Mouse (Mus musculus) limb, embryonic 11.5 days (tissue): ENCODE data around the gene Mag. TPM values are rescaled to one million over a fixed set of nuclear protein-coding genes. Genes with fewer than 3 reads are reported as not detected.

Source experiments
- ATAC-seq: fragments of 200-750 bp; cut with Nextera tagmentation; 2 replicates; pipeline ENCODE4 v1.8.0; 2017; ENCODE audit warnings: low read depth; ENCODE audit not compliant: insufficient number of reproducible peaks, low FRiP score, low TSS enrichment
- DNase-seq: peaks from one replicate; pipeline ENCODE4 v3.0.0-alpha.2; 2015; ENCODE audit warnings: low spot score
- H3K27ac ChIP-seq: fragments of 300-500 bp; sonication (generic); replicated peaks from 2 replicates; pipeline ENCODE4 v1.5.1; 2014; ENCODE audit warnings: low read depth, mild to moderate bottlenecking, low read length
- H3K27me3 ChIP-seq: fragments of 300-500 bp; sonication (generic); 2 replicates; pipeline ENCODE4 v1.6.1; 2014; ENCODE audit warnings: mild to moderate bottlenecking, low read length, mixed read lengths; ENCODE audit not compliant: control insufficient read depth, insufficient read depth
- H3K36me3 ChIP-seq: fragments of 300-500 bp; sonication (generic); 2 replicates; pipeline ENCODE4 v1.6.1; 2014; ENCODE audit warnings: mild to moderate bottlenecking, low read length, moderate library complexity, mixed read lengths; ENCODE audit not compliant: control insufficient read depth, insufficient read depth
- H3K4me1 ChIP-seq: fragments of 300-500 bp; sonication (generic); 2 replicates; pipeline ENCODE4 v1.6.1; 2014; ENCODE audit warnings: low read length, mixed read lengths; ENCODE audit not compliant: control insufficient read depth, insufficient read depth
- H3K4me2 ChIP-seq: fragments of 300-500 bp; sonication (generic); 2 replicates; pipeline ENCODE4 v1.6.1; 2014; ENCODE audit warnings: low read depth, mild to moderate bottlenecking, moderate library complexity; ENCODE audit not compliant: severe bottlenecking
- H3K4me3 ChIP-seq: fragments of 300-500 bp; sonication (generic); 2 replicates; pipeline ENCODE4 v1.5.1; 2014; ENCODE audit warnings: low read depth, low read length
- H3K9ac ChIP-seq: fragments of 300-500 bp; sonication (generic); 2 replicates; pipeline ENCODE4 v1.6.1; 2014; ENCODE audit warnings: mild to moderate bottlenecking, low read length
- H3K9me3 ChIP-seq: fragments of 300-500 bp; sonication (generic); 2 replicates; pipeline ENCODE4 v1.6.1; 2016; ENCODE audit warnings: low read length; ENCODE audit not compliant: control insufficient read depth
- WGBS: fragments of 180-500 bp; shearing (Covaris S2); extraction: QIAGEN DNeasy Blood & Tissue Kit; methylation state at CpG from one replicate; pipeline ENCODE4 v1.1.7; 2014; 5-methylcytosine and 5-hydroxymethylcytosine counted together
- polyA plus RNA-seq: library from polyadenylated mRNA; unstranded; fragments of >200 nt; fragmentation: Nextera tagmentation; extraction: Ambion mirVana; gene quantifications from 2 replicates; pipeline ENCODE4 v1.2.1, GENCODE M21; 2014

Gene Mag
- polyA plus RNA-seq, result 0.21 and 0.27 TPM in 2 replicates

DNA sequence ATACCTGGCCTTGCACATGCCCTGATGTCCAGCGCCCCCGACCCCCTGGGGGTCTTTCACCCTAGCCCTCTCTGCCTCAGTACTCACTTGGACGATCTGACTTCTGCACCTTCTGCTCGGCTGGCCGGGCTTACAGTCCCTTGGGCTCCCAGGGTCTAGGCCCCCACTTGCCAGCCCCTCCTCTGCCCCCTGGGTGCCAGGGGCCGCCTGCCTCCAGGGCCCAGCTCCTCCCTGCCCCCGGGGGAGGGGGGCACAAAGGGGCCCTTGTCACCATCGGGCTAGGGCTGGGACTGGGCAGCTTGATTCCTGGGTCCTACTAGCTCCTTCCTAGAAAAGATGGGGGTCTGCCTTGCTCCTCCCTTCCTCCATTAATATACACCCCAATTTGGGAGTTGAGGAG is at the start of gene Mag:
Mag (minus strand) TSS at position 142 of the 400 bp plus-strand sequence.
- H3K4me3 ChIP-seq, result no peak within 1 kb of the TSS
- 73% methylated on average over 8 of the region's 8 CpGs for WGBS
- no peak within 1 kb of the TSS for H3K4me2 ChIP-seq
- no peak for ATAC-seq
- no peaks in the 10 kb centered on the region for H3K36me3 ChIP-seq
- no peaks in the 10 kb centered on the region for H3K9me3 ChIP-seq
- DNase-seq, result no peak
- no peaks in the 10 kb centered on the region for H3K27me3 ChIP-seq
- H3K27ac ChIP-seq, result no peak within 1 kb of the TSS
- no peak within 1 kb of the TSS for H3K9ac ChIP-seq
- H3K4me1 ChIP-seq, result no peaks in the 10 kb centered on the region

DNA sequence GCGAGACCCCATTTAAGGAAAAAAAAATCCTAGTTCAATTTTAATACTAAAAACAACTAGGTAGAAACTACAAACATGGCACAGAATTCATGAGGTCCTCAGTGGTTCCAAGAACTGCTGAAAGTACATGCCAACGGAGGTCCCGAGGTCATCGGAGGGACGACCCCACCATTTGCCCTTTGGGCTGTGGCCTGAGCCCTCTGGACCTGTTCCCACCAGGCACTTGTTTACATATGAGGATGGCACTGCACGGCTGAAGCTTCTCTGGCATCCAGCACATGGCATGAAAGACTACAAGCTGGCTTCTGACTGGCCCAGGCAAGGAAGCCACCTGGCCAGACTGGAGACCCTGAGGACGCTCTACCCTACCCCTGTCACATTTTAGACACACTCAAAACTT is 49.7 kb upstream of the Mag start:
- DNase-seq, result no peak
- Histone ChIP-seq H3K4me1 (no peaks in the 10 kb centered on the region), H3K9ac (no peak overlapping the region), H3K27ac (no peak overlapping the region), H3K36me3 (no peaks in the 10 kb centered on the region), H3K27me3 (no peaks in the 10 kb centered on the region), H3K9me3 (no peaks in the 10 kb centered on the region; the same call in 1 of the 2 replicates), H3K4me3 (no peak overlapping the region), H3K4me2 (no peak overlapping the region)
- ATAC-seq, result no peak
- 85% methylated on average over 7 of the region's 7 CpGs for WGBS

- Histone ChIP-seq H3K4me3 (no peak overlapping the region), H3K9me3 (no peaks in the 10 kb centered on the region; the same call in 1 of the 2 replicates), H3K27me3 (no peaks in the 10 kb centered on the region), H3K36me3 (no peaks in the 10 kb centered on the region), H3K4me2 (no peak overlapping the region), H3K9ac (no peak overlapping the region), H3K4me1 (peaks cover 3% of the 10 kb centered on the region; the same call in 1 of the 2 replicates), H3K27ac (no peak overlapping the region)
- ATAC-seq (no peak), DNase-seq (no peak)
- WGBS, result 87% methylated on average over 5 of the region's 5 CpGs
Measured at GRCm38 (mm10) chr7:30962862-30963261, 48.2 kb upstream of the Mag start.

GRCm38 (mm10) chr7:30959786-30960349 is 45.2 kb upstream of the Mag start:
- no peaks in the 10 kb centered on the region for H3K27me3 ChIP-seq
- no peak overlapping the region for H3K4me3 ChIP-seq
- no peak overlapping the region for H3K27ac ChIP-seq
- no peak for ATAC-seq
- H3K9me3 ChIP-seq, result no peaks in the 10 kb centered on the region; the same call in 1 of the 2 replicates
- no peaks in the 10 kb centered on the region for H3K36me3 ChIP-seq
- no peak overlapping the region for H3K4me2 ChIP-seq
- H3K9ac ChIP-seq, result no peak overlapping the region
- 92% methylated on average over 6 of the region's 6 CpGs for WGBS
- no peak for DNase-seq
- H3K4me1 ChIP-seq, result peaks cover 3% of the 10 kb centered on the region; the same call in 1 of the 2 replicates

- H3K27me3 ChIP-seq, result no peaks in the 10 kb centered on the region
- H3K9ac ChIP-seq, result no peak overlapping the region
- 97% methylated on average over 9 of the region's 9 CpGs for WGBS
- H3K9me3 ChIP-seq, result no peaks in the 10 kb centered on the region; the same call in 1 of the 2 replicates
- H3K4me2 ChIP-seq, result no peak overlapping the region
- peaks cover 3% of the 10 kb centered on the region; the same call in 1 of the 2 replicates for H3K4me1 ChIP-seq
- no peak overlapping the region for H3K27ac ChIP-seq
- no peak for ATAC-seq
- no peak for DNase-seq
- H3K36me3 ChIP-seq, result peaks cover 3% of the 10 kb centered on the region; the same call in 1 of the 2 replicates
- H3K4me3 ChIP-seq, result no peak overlapping the region
Measured at GRCm38 (mm10) chr7:30958866-30959487, 44.3 kb upstream of the Mag start.

DNA sequence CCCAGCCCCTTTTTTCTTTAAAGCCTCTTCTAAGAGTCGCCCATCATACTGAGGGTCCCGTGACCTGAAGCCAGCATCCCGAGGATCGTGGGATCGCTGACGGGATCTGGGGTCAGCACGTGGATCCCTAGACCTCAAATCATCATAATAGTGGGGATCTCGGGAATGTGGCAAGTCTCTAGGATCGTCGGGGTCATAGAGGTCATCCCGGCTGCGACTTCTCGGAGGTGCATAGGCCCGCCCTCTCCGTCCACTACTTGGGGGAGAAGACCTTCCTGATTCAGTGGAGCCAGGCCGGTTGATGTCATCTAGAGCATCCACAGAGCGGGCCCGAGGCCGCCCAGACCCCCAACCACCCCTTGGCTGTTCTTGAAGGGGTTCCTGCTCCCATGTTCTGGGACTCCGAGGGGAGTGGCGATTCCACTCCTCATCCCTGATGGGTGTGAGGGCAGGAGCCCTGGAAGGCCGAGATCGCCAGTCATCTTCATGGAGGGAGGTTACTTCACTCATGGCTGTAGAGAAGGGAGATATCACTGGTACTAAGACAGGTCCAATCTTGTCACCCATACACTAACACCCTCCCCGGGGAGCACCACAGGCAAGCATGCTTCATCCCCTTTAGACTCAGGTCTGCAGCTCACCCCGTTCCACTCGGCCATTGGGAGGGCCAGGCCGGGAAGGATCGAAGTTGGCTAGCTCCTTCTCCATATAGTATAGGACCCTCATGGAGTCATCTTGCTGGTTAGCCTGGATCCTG is 43.6 kb upstream of the Mag start:
- H3K4me3 ChIP-seq, result peak overlapping the region; percentile 83
- H3K36me3 ChIP-seq, result peaks cover 7% of the 10 kb centered on the region; the same call in 1 of the 2 replicates
- WGBS, result 75% methylated on average over 28 of the region's 28 CpGs
- peak overlapping the region; percentile 91 for H3K4me2 ChIP-seq
- no peaks in the 10 kb centered on the region for H3K27me3 ChIP-seq
- H3K9ac ChIP-seq, result peak overlapping the region; percentile 96
- peaks cover 3% of the 10 kb centered on the region; the same call in 1 of the 2 replicates for H3K4me1 ChIP-seq
- H3K27ac ChIP-seq, result peak overlapping the region; percentile 97; the same call in 1 of the 2 replicates
- DNase-seq (peak; percentile 28), ATAC-seq (no peak)
- H3K9me3 ChIP-seq, result no peaks in the 10 kb centered on the region; the same call in 1 of the 2 replicates

DNA sequence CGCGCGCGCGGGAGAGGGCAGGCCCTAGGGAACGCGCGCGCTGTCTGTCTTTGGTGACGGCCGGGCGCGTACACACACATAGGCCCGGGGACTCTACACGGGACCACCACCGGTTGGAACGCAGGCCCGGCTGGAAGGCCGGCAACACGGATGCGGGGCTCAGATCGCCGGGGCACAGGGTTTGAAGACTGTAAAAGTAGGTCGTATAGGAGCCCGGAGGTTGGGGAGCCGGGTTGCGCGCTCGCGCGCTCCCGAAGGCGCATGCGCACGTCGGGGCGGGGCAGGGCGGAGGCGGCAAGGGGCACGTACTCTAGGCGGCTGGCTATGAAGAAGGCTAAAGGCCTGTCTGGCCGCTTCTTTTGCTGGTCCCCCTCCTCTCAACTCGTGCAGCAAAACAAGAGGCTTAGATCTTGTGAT is 42.7 kb upstream of the Mag start:
- Histone ChIP-seq H3K9me3 (no peaks in the 10 kb centered on the region; the same call in 1 of the 2 replicates), H3K36me3 (peaks cover 13% of the 10 kb centered on the region; the same call in 1 of the 2 replicates), H3K27me3 (no peaks in the 10 kb centered on the region), H3K4me3 (peak overlapping the region; percentile 83), H3K27ac (peak overlapping the region; percentile 97), H3K4me2 (peak overlapping the region; percentile 91), H3K9ac (peak overlapping the region; percentile 96), H3K4me1 (peaks cover 3% of the 10 kb centered on the region; the same call in 1 of the 2 replicates)
- DNase-seq, result peak; percentile 92
- peak; percentile 44; the same call in 1 of the 2 replicates for ATAC-seq
- WGBS, result under 1% methylated on average over 40 of the region's 43 CpGs

GRCm38 (mm10) chr7:30956756-30957366 is 42.2 kb upstream of the Mag start, which contains the start of gene Usf2:
Gene Usf2 (minus strand): TSS chr7:30956803.
- H3K27me3 ChIP-seq, result no peaks in the 10 kb centered on the region
- peak within 1 kb of the TSS; percentile 91 for H3K4me2 ChIP-seq
- peak within 1 kb of the TSS; percentile 83 for H3K4me3 ChIP-seq
- H3K9ac ChIP-seq, result peak within 1 kb of the TSS; percentile 96
- 0% methylated on average over 31 of the region's 82 CpGs for WGBS
- peak within 1 kb of the TSS; percentile 97 for H3K27ac ChIP-seq
- peak; percentile 82 for DNase-seq
- ATAC-seq, result peak; percentile 21; the same call in 1 of the 2 replicates
- peaks cover 18% of the 10 kb centered on the region for H3K36me3 ChIP-seq
- peaks cover 3% of the 10 kb centered on the region; the same call in 1 of the 2 replicates for H3K4me1 ChIP-seq
- H3K9me3 ChIP-seq, result no peaks in the 10 kb centered on the region; the same call in 1 of the 2 replicates
